Mouse (Mus musculus) ES-E14 (cell line): ENCODE results near the gene Cdr2. TPM values are rescaled to one million over a fixed set of nuclear protein-coding genes. Genes with fewer than 3 reads are reported as not detected.

Experiments
- DNase-seq: peaks from one replicate; pipeline ENCODE4 v3.0.0-alpha.2; 2013; ENCODE audit warnings: low read depth, low spot score
- H3K27ac ChIP-seq: 2 replicates; pipeline ENCODE4 v1.5.1; 2012; ENCODE audit warnings: low read depth, mild to moderate bottlenecking, low read length, moderate library complexity, mixed read lengths; ENCODE audit not compliant: poor library complexity, insufficient read depth, severe bottlenecking
- H3K36me3 ChIP-seq: 2 replicates; pipeline ENCODE4 v1.6.1; 2012; ENCODE audit warnings: mild to moderate bottlenecking, low read length, moderate library complexity, mixed read lengths; ENCODE audit not compliant: control insufficient read depth, poor library complexity, insufficient read depth, severe bottlenecking
- H3K4me1 ChIP-seq, 2 experiments: fragments of 150-350 bp in 1 of 2; sonication (generic) in 1 of 2; 2 replicates each; pipeline ENCODE4 v1.6.1; 2012; ENCODE audit warnings: low read length in 2 of 2, mild to moderate bottlenecking in 1 of 2, mixed read lengths in 1 of 2; ENCODE audit not compliant: control insufficient read depth in 2 of 2, insufficient read depth in 2 of 2, poor library complexity in 1 of 2
- H3K4me3 ChIP-seq, 2 experiments: fragments of 150-350 bp in 1 of 2; sonication (generic) in 1 of 2; 2 replicates each; pipeline ENCODE4 v1.5.1; 2012; ENCODE audit warnings: low read length in 2 of 2, low read depth in 1 of 2, mild to moderate bottlenecking in 1 of 2, mixed read lengths in 1 of 2; ENCODE audit not compliant: insufficient read depth in 1 of 2, poor library complexity in 1 of 2, severe bottlenecking in 1 of 2
- H3K9ac ChIP-seq: 2 replicates; pipeline ENCODE4 v1.6.1; 2012; ENCODE audit warnings: low read depth, mild to moderate bottlenecking, low read length, mixed read lengths; ENCODE audit not compliant: poor library complexity, insufficient read depth, severe bottlenecking
- H3K9me3 ChIP-seq: fragments of 150-350 bp; sonication (generic); 2 replicates; pipeline ENCODE4 v1.6.1; 2012; ENCODE audit warnings: low read depth, mild to moderate bottlenecking, low read length; ENCODE audit not compliant: control insufficient read depth, insufficient read depth
- CHD2 ChIP-seq: IDR thresholded peaks from 2 replicates; pipeline ENCODE4 v1.6.1; 2014; ENCODE audit warnings: mild to moderate bottlenecking, low read depth, low read length, inconsistent platforms
- HCFC1 ChIP-seq: IDR thresholded peaks from 2 replicates; pipeline ENCODE4 v1.6.1; 2012; ENCODE audit warnings: low read length, inconsistent platforms, borderline replicate concordance; ENCODE audit not compliant: insufficient read depth
- MAFK ChIP-seq: IDR thresholded peaks from 2 replicates; pipeline ENCODE4 v1.6.1; 2014; ENCODE audit warnings: mild to moderate bottlenecking, low read depth, low read length, inconsistent platforms; ENCODE audit not compliant: insufficient read depth
- ZC3H11A ChIP-seq: IDR thresholded peaks from 2 replicates; pipeline ENCODE4 v1.6.1; 2012; ENCODE audit warnings: low read depth, mild to moderate bottlenecking, inconsistent platforms, low read length, borderline replicate concordance
- ZNF384 ChIP-seq: IDR thresholded peaks from 2 replicates; pipeline ENCODE4 v1.6.1; 2012; ENCODE audit warnings: low read depth, low read length, inconsistent platforms
- in situ Hi-C, 2 experiments: fragments of 600-800 bp; cut with MboI; formaldehyde crosslinking; loops; one replicate each; pipeline ENCODE4 v1.15.1; 2025; ENCODE audit warnings: low sequenced_read_pairs in 2 of 2, inconsistent platforms in 1 of 2; ENCODE audit not compliant: unreplicated experiment in 2 of 2
- total RNA-seq: library from RNA; depleted of rRNA; stranded (reverse); fragments of 300-350 nt; gene quantifications from 2 replicates; pipeline ENCODE4 v1.2.3, GENCODE M21; 2012

Gene Cdr2
- total RNA-seq, 1 experiment: 25.9 TPM

DNA sequence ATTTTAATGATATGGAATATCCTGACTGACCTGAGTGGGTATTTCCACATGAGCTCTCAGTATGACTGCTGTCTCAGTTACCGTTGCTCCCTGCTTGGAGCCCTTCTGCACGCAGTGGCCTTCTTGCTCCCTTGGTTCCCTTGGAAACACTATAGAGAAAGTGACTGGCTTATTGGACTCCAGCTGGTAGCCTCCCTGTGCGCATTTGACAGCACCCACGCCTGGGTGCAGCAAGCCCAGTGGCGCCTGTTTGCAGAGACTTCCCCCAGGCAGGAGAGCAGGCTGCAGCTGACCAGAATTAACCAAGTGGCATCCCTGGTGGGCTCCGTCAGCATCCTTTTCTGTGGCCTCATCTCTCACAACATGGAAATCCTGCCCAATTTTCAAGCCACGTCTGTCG, 9.1 kb upstream of the Cdr2 start:
- no peak overlapping the region for H3K4me3 ChIP-seq
- in situ Hi-C loops: no loop called here
- no peak overlapping the region for H3K9ac ChIP-seq
- H3K9me3 ChIP-seq: no peaks in the 10 kb centered on the region
- H3K36me3 ChIP-seq: no peaks in the 10 kb centered on the region
- H3K27ac ChIP-seq: no peak overlapping the region
- DNase-seq: no peak
- no peaks in the 10 kb centered on the region for H3K4me1 ChIP-seq
- TF ChIP-seq ZC3H11A (no peak), HCFC1 (no peak), MAFK (no peak), ZNF384 (no peak), CHD2 (no peak)

DNA sequence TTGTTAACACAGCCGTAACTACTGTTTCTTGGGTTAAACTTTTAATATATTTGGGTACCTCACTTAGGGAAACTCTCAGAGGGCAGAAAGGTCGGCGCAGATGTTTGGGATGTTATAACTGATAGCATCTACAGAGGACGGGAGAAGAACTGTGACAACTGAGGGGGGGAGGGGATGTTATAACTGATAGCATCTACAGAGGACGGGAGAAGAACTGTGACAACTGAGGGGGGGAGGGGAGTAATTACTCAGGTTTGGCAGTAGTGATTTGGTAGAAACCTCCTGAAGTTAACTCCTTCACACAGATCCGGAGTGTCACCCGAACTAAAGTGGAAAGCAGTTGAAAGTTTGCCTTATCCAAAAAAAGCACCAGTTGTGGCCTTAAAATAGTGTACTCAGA, 856 bp upstream of the Cdr2 start:
- H3K9ac ChIP-seq: peak overlapping the region; percentile 89; the same call in 1 of the 2 replicates
- peak; percentile 7 for DNase-seq
- no peak overlapping the region for H3K27ac ChIP-seq
- H3K4me3 ChIP-seq: peak overlapping the region; percentile 80 to 99
- no peaks in the 10 kb centered on the region for H3K9me3 ChIP-seq
- no peaks in the 10 kb centered on the region for H3K36me3 ChIP-seq
- H3K4me1 ChIP-seq: peaks cover 0 to 4% of the 10 kb centered on the region in 2 experiments; a peak in 2 of 4 replicates
- in situ Hi-C loops: no loop called here
- TF ChIP-seq MAFK: no peak
- no peak for TF ChIP-seq ZNF384
- TF ChIP-seq ZC3H11A: no peak
- no peak for TF ChIP-seq HCFC1
- TF ChIP-seq CHD2: no peak

DNA sequence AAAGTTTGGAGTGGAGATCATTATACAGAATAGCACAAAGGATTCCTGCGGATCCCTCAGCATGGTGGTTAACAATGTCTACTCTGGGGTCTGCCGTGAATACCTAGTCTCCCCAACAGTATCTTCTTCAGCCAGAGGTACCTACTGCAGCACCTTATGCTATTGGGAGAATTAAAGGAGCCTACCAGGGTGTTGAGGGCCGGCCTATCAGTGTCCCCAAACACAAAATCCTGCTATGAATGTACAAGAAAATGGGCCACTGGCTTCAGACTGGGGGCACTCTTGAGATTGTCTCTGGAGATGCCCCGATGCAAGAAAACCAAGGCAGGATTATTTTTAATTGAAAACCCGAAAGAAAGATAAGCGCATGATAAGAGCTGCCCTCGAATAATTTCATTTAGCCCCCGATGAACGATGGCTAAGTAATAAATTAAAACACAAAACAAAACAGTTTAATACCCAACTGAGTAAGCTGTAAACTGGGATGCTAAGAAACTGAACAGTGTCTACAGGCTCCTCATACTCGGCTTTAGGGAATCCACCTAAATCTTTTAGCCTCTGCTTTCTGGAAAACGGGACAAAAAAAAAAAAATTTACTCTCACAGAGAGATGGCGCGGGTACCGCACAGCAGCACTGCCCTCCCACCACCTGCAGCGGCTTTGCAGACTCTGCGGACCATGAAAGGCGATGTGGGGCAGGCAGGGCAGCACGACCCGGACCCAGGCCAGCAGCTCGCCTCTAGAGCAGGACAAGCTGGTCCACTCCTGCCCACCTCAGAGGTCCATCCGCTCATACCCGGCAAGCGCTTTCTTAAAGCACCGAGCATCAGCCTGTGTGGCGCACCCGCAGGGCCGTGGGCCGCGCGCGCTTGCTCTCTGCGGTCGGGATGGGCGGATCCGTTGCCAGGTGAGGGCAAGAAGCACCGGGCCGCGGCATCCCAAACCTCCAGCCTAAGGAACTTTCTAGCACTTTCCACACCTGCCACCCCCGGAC, 884 bp downstream of the Cdr2 start:
- H3K9ac ChIP-seq: peak overlapping the region; percentile 85
- peak; percentile 51; the same call in 1 of the 2 replicates for TF ChIP-seq ZNF384
- TF ChIP-seq MAFK: no peak
- no peak for TF ChIP-seq CHD2
- TF ChIP-seq HCFC1: no peak
- in situ Hi-C loops: no loop called here
- H3K27ac ChIP-seq: no peak overlapping the region
- no peaks in the 10 kb centered on the region for H3K9me3 ChIP-seq
- H3K4me1 ChIP-seq: peaks cover 0 to 4% of the 10 kb centered on the region in 2 experiments; a peak in 2 of 4 replicates
- DNase-seq: peak; percentile 42
- no peaks in the 10 kb centered on the region for H3K36me3 ChIP-seq
- peak overlapping the region; percentile 84 to 99 for H3K4me3 ChIP-seq

DNA sequence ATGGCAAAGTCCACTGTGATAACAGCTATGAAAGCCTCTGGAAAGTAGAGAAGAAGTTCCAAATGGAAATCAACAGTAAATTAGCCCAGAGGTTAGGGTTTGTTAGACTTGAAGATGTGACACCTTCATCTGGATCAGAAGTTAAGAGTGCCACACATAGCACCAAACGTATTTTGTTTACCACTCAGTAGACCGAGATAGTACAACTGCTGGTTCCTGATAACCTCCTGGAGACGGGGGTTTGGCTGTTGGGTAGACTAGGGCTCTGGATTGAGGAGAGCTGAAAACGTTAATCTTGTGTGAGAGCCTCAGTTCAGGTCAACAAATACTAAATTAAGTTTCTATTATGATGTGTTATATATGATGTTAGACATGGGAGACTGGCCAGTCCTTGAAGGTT, 2.1 kb downstream of the Cdr2 start:
- no peak overlapping the region for H3K27ac ChIP-seq
- in situ Hi-C loops: no loop called here
- no peak overlapping the region for H3K9ac ChIP-seq
- peaks cover 0 to 4% of the 10 kb centered on the region in 2 experiments; a peak in 2 of 4 replicates for H3K4me1 ChIP-seq
- no peaks in the 10 kb centered on the region for H3K9me3 ChIP-seq
- DNase-seq: no peak
- no peaks in the 10 kb centered on the region for H3K36me3 ChIP-seq
- TF ChIP-seq HCFC1: no peak
- TF ChIP-seq CHD2: no peak
- TF ChIP-seq ZC3H11A: no peak
- no peak for TF ChIP-seq MAFK
- TF ChIP-seq ZNF384: no peak
- no peak overlapping the region for H3K4me3 ChIP-seq
